Mouse (Mus musculus): ENCODE measurements around the gene Pspc1.
A peak's percentile ranks its signal among the peaks of the same experiment; 100 is the strongest.
"Not testable (repeated sequence)": the region's sequence is repeated elsewhere in the genome, so short reads cannot be mapped to it uniquely, and the experiment has no call there.

The Pspc1 gene

DNA sequence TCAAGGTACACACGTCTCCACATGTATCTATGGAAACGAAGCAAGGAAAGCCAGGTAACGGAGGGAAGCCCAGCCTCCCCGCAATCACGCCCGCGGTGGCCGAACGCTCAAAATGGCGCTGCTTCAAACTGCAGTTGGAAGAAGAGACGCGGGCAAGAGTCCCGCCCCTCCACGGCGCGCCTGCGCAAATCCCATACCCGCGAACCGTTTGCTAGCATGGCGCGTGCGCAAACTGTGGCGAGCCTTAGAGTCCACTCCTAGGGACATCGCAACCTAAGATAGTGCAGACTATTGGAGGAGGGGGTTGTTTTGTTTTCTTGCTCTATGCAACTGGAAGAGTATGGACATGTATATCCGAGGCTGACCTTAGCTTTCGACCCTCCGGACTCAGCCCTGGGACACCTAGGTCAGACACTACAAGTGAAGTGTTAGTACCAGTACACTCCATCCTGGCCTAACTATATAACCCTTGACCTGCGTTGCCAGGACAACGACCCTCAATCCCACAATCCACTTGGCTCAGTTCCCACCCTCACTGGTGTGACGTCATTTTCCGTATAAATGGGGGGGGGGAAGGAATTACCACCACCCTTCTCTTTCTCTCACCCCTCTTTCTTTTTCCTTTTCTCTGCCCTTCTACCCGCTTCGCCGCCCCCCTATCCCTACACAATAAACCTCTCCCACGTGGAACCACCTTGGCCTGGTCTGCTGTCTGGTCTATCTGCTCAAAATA is at the start of gene Pspc1:
Gene Pspc1 (minus strand): TSS at position 117 of the 733 bp plus-strand sequence.
- peak; percentile 96 to 97 for DNase-seq (ENCODE audit: low spot score in 2 of 2)

DNA sequence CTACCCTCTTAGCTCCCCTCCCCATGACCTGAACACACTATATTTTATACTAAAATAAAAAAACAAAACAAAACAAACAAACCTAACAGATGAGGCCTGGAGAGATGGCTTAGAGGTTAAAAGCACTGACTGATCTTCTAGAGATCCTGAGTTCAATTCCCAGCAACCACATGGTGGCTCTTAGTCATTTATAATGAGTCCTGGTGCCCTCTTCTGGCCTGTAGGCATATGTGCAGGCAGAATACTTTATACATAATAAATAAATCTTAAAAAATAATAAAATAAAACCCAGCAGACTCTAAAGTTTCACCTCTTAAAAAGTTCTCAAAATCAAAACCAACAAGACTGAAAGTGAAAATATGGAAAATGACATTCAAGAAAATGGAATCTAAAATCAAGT is 46.4 kb upstream of the Pspc1 start:
- DNase-seq (ENCODE audit: low spot score in 2 of 2): no peak

DNA sequence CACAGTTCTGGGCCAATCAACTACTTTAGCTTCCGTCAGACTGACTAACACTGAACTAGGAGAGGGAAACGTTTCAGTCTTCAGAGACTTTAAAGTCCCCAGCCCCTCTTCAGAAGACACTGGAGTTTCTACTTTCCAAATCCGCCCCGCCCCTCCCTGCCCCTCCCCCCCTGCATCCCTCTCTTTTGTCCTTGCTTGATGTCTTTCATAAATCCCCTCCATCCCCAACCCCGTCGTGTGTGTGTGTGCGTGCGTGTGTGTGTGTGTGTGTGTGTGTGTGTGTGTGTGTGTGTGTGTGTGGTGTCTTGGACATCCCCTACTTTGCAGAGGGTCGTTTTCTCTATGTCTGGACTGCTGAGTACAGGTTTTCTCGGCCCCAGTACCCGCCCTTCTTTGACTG is 39.5 kb upstream of the Pspc1 start:
- no peak for DNase-seq (ENCODE audit: low spot score in 2 of 2)

DNA sequence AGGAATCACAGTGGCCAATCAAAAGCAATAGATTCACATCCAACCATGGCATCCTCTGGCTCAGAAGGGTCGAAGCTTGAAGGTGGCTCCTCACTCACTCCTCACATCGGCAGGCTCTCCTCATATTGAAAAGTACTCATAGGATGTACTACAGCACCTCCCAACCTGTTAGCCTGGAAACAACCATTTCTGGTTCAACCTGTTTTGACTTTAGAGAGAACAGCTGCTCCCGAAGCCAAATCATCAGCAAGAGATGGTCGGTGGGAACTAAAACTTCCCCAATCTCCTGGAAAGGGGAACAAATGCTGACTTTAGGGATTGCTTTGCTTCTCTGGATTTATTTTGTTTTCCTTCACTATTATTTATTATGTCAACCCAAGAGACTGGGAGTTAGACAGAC is 39.0 kb upstream of the Pspc1 start:
- DNase-seq (ENCODE audit: low spot score in 2 of 2): no peak

DNA sequence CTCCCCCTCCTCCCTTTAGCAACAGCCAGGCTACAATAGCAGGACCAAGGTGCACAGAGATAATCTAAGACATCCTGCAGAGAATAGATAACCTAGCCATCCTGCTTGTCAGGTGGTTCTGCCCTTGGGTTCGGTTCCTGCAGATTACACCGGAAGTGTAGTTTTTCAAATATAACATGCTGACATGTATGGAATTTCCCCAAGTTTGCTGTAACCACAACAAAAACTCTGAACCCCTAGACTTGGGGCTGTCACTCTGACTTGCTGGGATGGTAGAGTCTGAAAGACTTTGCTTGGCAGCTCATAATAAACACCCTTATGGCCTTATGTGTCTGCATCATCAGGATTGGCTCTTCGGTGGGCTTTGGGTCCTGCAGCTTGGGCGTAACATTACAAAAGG is 38.4 kb upstream of the Pspc1 start:
- no peak for DNase-seq (ENCODE audit: low spot score in 2 of 2)

DNA sequence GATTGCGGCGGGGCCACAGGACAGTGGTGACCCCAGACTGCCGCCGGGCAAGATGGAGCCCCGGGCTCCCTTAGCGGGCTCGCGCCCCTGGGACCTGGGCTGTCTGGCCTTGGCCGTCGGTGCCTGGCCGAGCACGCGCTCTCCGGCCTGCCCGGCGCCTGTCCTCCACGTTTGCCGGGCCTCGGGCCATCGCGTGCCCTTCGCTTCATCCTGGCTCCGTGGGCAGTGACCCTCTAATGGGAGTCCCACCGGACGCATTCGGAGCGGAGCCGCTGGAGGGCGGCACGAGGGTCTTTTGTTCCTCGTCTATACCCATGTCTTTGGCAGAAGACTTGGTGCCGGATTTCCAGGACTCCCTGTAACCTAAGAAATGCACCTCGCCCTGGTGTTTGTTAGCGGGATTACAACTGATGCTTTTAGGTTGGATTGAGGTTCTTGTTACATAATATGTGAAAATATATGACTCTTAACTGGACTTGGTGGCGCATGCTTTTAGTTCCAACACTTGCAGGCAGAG is 34.5 kb upstream of the Pspc1 start:
- DNase-seq (ENCODE audit: low spot score in 2 of 2): peak; percentile 79 to 85

DNA sequence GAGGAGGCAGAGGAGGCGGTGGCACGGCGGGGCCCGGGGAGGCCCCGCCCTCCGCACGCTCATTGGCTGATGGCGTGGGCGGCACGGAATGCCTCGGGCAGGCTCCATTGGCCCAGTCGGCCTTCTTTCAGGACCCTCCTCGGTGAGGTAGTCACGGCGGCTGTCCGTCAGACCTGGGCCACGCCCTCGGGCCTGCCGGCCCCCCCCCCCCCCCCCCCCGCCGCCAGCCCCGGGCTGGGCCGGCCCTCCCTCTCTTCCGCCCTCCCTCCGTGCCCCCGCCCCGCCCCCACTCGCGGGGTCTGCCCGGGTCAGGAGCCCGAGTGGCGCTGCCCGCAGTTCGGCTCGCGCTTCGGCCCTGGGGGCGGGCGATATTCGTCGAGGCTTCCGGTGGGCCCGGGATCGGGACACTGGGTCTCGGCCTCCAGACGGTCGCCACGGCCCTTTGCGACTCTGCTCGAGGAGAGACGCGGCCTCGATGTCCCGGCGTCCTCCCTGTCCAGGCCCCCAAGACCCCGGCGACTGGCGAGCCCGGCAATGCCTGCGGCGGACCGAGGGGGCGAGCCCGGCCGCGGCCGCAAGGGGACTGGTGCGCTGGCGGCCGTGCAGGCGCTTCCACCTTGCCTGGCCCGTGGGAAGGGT is 33.7 kb upstream of the Pspc1 start, which contains the start of gene Zmym5:
Gene Zmym5 (minus strand): TSS at position 16 of the 639 bp plus-strand sequence.
- DNase-seq (ENCODE audit: low spot score in 2 of 2): peak; percentile 85 to 88

DNA sequence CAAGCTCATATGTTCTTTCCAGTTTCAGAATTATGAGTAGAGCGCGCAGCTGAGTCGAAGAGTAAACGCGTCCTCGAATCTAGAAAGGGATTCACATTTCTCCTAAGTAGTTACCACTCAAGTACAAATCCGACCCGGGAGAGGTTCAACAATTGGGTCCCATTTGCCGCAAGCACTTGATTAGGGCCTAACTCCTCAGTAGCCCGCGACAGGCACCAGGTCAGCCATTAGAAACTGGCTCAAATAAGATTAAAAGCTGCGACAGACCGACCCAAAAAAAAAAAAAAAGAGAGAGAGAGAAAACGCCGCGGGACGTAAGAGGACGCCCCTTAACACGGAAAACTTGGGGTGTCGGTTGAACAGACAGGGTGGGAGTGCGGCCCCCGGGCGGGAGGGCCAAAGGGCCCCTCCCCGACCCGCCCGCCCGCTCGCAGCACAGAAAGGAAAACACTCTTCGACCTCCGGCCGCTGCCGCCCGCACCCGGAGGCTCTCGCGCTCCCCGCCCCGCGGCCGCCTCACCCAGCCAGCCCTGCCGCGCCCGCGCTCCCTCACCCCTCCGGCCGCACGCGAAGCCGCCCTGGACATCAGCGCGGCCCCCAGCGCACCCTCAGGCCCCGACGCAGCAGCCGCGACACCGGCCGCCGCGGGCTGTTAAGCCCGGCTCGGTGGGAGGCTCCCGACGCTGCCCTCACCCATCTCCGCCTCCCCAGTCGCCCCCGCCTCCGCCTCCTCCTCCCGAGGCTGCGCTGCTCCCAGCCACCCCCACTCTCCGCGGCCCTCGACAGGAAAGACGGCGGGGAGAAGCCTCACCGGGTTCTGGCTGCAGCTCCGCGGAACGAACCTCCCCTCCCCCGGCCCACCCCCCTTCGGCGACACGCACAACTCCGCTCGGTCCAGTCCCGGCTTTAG is 32.9 kb upstream of the Pspc1 start:
- DNase-seq (ENCODE audit: low spot score in 2 of 2): peak; percentile 34 to 36

DNA sequence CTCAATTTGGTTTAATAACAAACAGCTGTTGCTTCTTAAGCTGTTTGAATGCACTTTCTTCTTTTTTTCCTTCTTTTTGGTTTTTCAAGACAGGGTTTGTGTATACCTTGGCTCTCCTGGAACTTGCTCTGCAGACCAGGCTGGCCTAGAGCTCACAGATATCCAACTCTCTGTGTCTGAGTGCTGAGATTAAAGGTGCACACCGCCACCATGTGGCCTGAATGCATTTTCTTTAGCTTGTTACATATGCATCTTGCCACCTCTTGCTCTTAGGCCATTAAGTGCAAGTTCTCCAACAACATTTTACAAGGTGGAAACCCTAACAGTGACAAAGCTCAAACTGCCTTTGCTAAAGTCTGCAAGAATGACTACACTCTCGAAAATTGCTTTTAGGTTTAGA is 15.1 kb upstream of the Pspc1 start:
- peak; percentile 34 to 53 for DNase-seq (ENCODE audit: low spot score in 2 of 2)

DNA sequence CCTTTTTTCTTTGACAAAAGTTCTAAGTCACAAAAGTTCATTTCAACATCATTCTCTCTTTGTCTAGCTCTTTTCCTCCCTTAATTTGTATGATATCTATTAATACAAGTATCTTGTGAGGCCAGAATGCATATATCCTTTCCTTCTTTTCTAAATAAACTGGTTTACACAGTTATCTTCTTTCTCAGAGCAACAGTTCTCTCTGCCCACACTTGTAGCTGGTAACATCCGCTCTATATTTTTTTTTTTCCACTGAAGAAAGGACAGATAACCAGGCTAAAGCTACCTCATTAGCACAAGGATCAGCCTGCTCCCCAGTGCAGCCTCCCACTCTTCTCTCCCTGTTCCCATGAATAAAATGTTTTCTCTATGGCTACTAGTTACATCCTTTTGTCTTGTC is 6.5 kb upstream of the Pspc1 start:
- no peak for DNase-seq (ENCODE audit: low spot score in 2 of 2)

DNA sequence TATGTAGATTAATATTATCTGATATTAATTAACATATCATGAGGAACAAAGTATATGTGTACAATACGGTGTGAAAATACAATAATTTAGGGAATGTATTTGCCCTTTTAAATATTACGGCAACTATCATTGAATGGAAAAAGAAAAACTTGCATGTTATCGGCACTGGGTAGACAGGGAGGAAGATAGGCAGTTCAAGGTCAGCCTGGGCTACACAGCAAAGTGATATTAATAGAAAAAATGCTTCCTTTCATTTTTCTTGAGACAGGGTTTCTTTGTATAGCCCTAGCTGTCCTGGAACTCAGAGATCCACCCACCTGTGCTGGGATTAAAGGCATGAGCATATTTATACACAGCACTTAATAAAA is 801 bp upstream of the Pspc1 start:
- DNase-seq (ENCODE audit: low spot score in 2 of 2): no peak

DNA sequence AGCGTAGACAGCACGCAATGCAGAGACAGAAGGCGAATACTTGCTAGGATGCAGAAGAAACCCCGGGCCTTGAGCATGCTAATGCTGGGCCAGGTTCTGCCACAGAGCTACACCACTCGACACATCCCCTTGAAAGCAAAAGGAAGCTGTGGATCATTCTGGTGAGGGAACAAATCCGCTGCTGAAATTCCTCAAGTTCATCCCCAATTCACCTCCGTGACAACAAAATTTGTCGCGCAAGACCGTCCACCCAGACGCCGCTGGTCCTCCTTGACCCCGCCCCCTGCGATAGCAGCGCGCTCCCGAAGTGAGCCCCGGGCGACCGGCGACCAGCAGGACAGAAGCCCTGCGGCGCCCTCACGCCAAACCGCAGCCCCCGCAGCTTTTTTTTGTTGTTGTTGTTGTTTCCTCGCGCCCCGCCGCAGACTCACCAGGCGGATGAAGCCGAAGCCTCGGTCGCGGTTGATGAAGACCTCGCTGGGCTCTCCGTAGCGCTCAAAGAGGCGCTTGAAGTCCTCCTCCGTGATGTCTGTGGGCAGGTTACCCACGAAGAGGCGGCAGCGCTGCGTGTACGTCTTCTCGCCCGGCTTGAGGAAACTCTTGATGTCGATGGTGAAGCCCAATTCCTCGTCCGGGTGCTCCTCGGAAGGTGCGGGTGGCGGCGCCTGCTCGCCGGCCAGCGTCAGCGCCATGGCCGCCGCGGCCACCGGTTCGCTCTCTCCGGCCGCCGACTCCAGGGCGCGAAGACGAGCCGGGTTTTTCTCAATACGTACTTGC is 568 bp downstream of the Pspc1 start:
- peak; percentile 48 to 54 for DNase-seq (ENCODE audit: low spot score in 2 of 2)

DNA sequence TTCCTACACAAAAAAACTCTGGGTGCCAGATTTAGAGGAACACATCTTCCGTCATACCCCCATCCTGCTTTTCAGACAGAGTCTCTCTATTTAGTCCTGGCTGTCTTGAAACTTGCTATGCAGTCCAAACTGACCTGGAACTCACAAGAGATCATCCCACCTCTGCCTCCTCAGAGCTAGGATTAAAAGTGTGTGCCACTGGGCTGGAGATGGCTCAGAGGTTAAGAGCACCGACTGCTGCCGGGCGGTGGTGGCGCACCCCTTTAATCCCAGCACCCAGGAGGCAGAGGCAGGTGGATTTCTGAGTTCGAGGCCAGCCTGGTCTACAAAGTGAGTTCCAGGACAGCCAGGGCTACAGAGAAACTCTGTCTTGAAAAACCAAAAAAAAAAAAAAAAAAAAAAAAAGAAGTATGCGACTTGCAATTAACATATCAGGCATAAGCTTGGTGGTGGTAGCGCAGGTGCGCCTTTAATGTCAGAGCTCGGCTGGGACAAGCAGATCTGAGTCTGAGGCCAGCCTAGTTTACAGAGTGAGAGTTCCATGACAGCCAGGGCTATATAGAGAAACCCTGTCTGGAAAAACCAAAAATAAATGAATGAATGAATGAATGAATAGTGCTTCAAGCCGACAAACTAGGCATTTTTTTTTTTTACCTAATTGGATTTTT is 1.4 kb downstream of the Pspc1 start:
- DNase-seq (ENCODE audit: low spot score in 2 of 2): peak in 1 of 2 experiments; percentile 11

DNA sequence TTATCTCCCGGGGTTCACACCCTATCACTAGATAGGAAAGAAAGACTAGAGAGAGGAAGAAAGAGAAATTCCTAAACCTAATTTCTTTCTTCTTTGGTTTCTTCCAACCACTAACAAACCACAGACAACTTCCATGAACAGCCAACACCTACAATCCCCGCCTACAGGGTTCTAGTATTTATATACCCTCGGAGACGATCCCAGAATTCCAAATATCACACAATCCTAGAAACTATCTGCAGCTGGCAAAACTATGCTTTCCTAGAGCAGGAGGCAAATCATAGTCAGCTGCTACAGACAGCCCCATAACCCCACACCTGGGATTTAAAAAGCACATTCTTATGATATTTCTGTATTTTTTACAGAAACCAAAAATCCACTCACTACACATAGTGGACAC is 2.7 kb downstream of the Pspc1 start:
- no peak for DNase-seq (ENCODE audit: low spot score in 2 of 2)

DNA sequence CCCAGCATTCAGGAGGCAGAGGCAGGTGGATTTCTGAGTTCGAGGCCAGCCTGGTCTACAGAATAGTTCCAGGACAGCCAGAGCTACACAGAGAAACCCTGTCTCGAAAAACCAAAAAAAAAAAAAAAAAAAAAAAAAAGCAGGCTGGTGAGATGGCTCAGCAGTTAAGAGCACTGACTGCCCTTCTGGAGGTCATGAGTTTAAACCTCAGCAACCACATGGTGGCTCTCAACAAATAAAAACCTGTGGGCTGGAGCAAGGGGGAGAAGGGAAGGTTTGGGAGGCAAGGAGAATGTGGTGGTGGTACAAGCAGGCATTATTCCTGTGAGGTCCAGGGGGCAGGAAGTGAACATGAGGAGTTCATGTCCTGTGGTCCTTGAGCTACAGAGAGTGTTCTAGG is 11.7 kb downstream of the Pspc1 start:
- DNase-seq (ENCODE audit: low spot score in 2 of 2): not testable (repeated sequence)

DNA sequence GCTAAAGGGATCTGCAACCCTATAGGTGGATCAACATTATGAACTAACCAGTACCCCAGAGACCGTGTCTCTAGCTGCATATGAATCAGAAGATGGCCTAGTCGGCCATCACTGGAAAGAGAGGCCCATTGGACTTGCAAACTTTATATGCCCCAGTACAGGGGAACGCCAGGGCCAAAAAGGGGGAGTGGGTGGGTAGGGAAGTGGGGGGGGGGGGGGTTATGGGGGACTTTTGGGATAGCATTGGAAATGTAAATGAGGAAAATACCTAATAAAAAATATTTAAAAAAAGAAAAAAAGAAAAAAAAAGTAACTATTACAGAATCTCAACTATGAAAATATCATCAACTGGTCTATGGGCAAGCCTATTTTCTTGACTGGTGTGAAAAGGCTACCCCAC is 13.0 kb downstream of the Pspc1 start:
- DNase-seq (ENCODE audit: low spot score in 2 of 2): not testable (repeated sequence)

DNA sequence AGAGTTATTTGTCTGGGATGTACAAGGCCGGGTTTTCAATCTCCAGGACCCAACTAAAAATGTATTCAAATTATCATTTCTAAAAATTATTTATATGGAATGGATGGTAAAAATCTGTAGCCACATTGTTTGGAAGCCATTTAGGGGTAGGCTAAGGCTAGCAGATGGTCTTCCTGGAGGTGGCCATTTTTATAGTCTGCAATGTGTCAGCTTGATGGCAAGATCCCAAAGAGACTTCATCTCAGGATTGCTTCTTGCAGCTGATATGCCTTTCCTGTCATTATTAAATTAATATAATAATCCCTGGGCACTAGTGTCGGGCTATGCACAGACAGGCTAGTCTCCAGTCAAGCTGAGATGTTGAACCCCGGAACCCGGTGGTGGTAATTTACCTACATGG is 26.8 kb downstream of the Pspc1 start:
- DNase-seq (ENCODE audit: low spot score in 2 of 2): no peak

DNA sequence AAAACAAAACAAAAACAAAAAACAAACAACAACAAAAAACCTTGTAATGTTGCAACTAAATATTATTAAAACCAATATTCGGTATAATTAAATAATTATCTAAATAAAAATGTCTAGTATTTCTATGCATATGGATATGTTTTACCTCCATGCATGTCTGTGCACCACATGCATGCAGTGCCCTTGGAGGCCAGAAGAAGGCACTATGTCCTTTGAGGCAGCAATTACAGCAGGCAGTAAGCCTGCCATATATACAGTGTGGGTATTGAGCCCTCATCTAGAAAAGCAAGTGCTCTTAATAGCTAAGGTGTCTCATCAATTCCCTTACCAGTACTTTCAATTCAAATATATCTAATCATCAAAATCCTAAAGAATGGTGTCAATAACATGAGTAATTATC is 37.9 kb downstream of the Pspc1 start:
- no peak for DNase-seq (ENCODE audit: low spot score in 2 of 2)

DNA sequence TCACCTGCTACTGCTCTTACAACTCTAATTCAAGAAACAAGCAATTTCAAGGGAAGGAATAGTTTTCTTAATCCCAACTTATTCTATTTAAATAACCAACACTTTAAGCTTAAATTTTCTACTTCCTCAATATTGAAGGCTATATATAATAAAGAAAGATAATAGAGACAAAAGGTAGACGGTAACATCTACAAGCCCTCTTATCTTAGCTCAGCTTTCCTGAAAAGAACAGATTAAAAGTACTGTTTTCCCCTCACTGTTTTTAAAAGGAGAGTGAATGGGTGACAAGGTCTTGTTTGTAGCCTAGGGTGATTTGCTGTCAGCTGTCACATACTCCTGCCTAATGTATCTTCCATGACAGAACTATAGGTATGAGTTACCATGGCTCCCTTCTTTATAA is 51.6 kb downstream of the Pspc1 start:
- DNase-seq (ENCODE audit: low spot score in 2 of 2): no peak

DNA sequence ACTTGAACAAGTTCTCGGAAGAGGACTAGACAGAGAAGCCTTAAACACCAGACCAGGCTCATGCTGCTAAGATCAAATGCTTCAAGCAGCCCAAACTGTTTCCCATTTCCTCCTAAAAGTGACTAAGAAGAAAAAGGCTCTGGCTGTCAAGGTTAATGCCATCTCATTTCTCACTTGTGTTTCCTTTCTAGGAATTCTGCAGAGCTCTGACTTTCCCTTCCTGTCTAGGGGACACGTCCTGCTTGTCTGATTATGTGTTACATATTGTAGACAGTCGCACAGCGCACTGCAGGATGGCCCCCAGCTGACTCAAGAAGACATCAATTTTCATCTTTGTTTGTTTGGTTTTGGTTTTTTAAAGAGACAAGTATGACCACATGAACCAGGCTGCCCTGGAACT is 72.4 kb downstream of the Pspc1 start:
- no peak for DNase-seq (ENCODE audit: low spot score in 2 of 2)

DNA sequence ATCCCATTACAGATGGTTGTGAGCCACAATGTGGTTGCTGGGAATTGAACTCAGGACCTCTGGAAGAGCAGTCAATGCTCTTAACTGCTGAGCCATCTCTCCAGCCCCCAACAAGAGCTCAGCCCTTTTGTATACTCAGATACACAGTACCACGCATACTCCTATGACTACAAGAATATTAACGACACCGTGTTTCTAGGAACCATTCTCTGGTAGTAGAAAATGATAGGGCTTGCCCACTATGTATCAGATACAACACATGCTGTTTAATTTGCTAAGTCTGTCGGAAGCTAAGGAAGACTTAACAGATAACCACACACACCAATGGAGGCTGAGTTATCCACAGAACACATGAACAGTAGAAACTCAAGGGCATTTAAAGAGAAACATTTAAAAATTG is 75.5 kb downstream of the Pspc1 start:
- DNase-seq (ENCODE audit: low spot score in 2 of 2): no peak

All from natural killer cell, adult 2 months (primary cell).